Mouse (Mus musculus): ENCODE data around the gene Sypl. TPM values are rescaled to one million over a fixed set of nuclear protein-coding genes. Genes with fewer than 3 reads are reported as not detected.

The Sypl gene
- polyA plus RNA-seq, 1 experiment: 79.7 TPM

DNA sequence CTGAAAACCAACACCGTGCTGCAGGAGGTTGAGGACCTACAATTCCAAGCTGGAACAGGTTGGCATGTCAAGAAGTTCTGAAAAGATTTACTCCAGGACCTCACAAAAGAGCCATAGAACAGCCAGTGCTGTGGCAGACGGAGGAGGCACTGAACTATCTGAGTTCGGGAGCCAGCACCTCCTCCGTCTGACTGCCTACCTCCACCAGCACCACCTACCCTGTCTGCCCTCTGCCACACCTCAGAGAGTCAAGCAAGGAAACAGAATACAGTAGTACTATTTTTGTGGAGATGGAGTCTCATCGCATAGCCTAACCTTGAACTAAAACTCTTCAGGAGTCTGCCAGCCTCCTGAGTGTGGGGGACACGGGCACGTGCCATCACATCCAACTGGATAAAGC is 23.1 kb upstream of the Sypl start:
- Histone ChIP-seq H3K27me3 (ENCODE audit: control insufficient read depth, insufficient read depth, low read length, poor library complexity, severe bottlenecking) (no peaks in the 10 kb centered on the region), H3K36me3 (ENCODE audit: control insufficient read depth, insufficient read depth, low read length, poor library complexity, severe bottlenecking) (no peaks in the 10 kb centered on the region), H3K9me3 (replicated peaks; ENCODE audit: control insufficient read depth, insufficient read depth, low read length, poor library complexity, severe bottlenecking) (no peaks in the 10 kb centered on the region), H3K4me3 (ENCODE audit: low read depth, low read length) (no peak overlapping the region), H3K9ac (ENCODE audit: low read depth, poor library complexity, severe bottlenecking) (no peak overlapping the region), H3K27ac (ENCODE audit: insufficient read depth, low read length) (no peak overlapping the region), H3K4me1 (ENCODE audit: control insufficient read depth, insufficient read depth, low read length) (no peaks in the 10 kb centered on the region)
- no peak for TF ChIP-seq CTCF (IDR thresholded peaks at IDR 0.05; ENCODE audit: low read depth, low read length)
- TF ChIP-seq POLR2A (IDR thresholded peaks at IDR 0.05; ENCODE audit: insufficient read depth, low read length): no peak
- TF ChIP-seq EP300 (IDR thresholded peaks at IDR 0.05; ENCODE audit: insufficient read depth, low read depth, low read length): no peak

DNA sequence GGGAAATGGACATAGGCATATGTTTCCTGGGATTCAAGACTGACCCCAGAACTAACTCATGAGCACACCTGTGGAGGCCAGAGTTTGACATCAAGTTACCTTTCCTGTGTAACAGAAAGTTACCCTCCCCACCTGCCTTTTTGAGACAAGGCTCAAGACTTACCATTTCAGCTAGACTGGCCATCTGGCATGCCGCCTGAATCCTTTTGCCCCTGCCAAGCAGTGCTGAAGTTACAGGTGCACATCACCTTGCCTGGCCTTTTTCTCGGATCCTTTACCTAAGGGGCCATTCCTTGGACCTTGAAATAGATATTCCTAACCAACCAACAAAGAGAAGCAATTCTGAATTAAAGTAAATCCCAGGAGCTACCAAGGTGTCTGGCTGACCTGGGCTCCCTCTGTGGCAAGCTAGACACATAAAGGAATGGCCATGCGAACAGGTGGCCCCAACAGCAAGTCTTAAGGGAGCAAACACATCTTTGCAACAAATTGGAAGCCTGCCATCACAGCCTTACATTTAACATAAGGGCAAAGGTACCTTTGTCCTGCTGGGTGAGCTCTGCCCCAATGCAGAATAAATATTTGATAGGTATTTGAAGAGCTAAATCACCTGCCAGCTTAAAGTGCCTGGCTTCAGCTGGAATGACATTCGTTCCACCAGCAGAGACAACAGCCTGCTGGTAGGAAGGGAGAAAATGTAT is 17.3 kb upstream of the Sypl start:
- no peaks in the 10 kb centered on the region for H3K9me3 ChIP-seq (replicated peaks; ENCODE audit: control insufficient read depth, insufficient read depth, low read length, poor library complexity, severe bottlenecking)
- no peaks in the 10 kb centered on the region for H3K36me3 ChIP-seq (ENCODE audit: control insufficient read depth, insufficient read depth, low read length, poor library complexity, severe bottlenecking)
- no peaks in the 10 kb centered on the region for H3K4me1 ChIP-seq (ENCODE audit: control insufficient read depth, insufficient read depth, low read length)
- H3K27me3 ChIP-seq (ENCODE audit: control insufficient read depth, insufficient read depth, low read length, poor library complexity, severe bottlenecking): no peaks in the 10 kb centered on the region
- H3K27ac ChIP-seq (ENCODE audit: insufficient read depth, low read length): no peak overlapping the region
- H3K4me3 ChIP-seq (ENCODE audit: low read depth, low read length): no peak overlapping the region
- H3K9ac ChIP-seq (ENCODE audit: low read depth, poor library complexity, severe bottlenecking): no peak overlapping the region
- TF ChIP-seq POLR2A (IDR thresholded peaks at IDR 0.05; ENCODE audit: insufficient read depth, low read length): no peak
- TF ChIP-seq EP300 (IDR thresholded peaks at IDR 0.05; ENCODE audit: insufficient read depth, low read depth, low read length): no peak
- TF ChIP-seq CTCF (IDR thresholded peaks at IDR 0.05; ENCODE audit: low read depth, low read length): no peak

DNA sequence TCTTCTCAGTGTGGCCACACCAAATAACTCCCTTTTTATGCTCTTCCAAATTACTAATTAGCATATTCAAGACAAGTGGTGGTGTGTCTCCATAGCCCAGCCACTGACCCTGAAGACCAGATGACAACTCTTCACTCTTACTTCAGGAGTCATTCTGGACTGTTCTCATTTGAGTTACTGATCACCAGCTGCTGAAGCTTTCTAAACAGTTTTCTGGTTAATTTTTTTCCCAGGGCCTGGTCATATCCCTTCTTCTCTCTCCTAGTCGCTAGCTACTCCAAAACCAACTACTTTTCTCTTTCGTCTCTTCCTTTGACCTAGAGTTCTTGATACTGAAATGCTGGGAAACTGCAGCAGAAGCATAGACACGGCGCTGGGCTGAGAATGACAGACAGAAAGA is 12.6 kb upstream of the Sypl start:
- Histone ChIP-seq H3K9me3 (replicated peaks; ENCODE audit: control insufficient read depth, insufficient read depth, low read length, poor library complexity, severe bottlenecking) (no peaks in the 10 kb centered on the region), H3K4me1 (ENCODE audit: control insufficient read depth, insufficient read depth, low read length) (no peaks in the 10 kb centered on the region), H3K36me3 (ENCODE audit: control insufficient read depth, insufficient read depth, low read length, poor library complexity, severe bottlenecking) (no peaks in the 10 kb centered on the region), H3K4me3 (ENCODE audit: low read depth, low read length) (no peak overlapping the region), H3K27me3 (ENCODE audit: control insufficient read depth, insufficient read depth, low read length, poor library complexity, severe bottlenecking) (no peaks in the 10 kb centered on the region), H3K27ac (ENCODE audit: insufficient read depth, low read length) (no peak overlapping the region), H3K9ac (ENCODE audit: low read depth, poor library complexity, severe bottlenecking) (no peak overlapping the region)
- TF ChIP-seq CTCF (IDR thresholded peaks at IDR 0.05; ENCODE audit: low read depth, low read length): no peak
- no peak for TF ChIP-seq EP300 (IDR thresholded peaks at IDR 0.05; ENCODE audit: insufficient read depth, low read depth, low read length)
- no peak for TF ChIP-seq POLR2A (IDR thresholded peaks at IDR 0.05; ENCODE audit: insufficient read depth, low read length)

GRCm38 (mm10) chr12:32943347-32943746 is 10.3 kb upstream of the Sypl start:
- Histone ChIP-seq H3K36me3 (ENCODE audit: control insufficient read depth, insufficient read depth, low read length, poor library complexity, severe bottlenecking) (no peaks in the 10 kb centered on the region), H3K27me3 (ENCODE audit: control insufficient read depth, insufficient read depth, low read length, poor library complexity, severe bottlenecking) (no peaks in the 10 kb centered on the region), H3K4me3 (ENCODE audit: low read depth, low read length) (no peak overlapping the region), H3K9ac (ENCODE audit: low read depth, poor library complexity, severe bottlenecking) (no peak overlapping the region), H3K9me3 (replicated peaks; ENCODE audit: control insufficient read depth, insufficient read depth, low read length, poor library complexity, severe bottlenecking) (no peaks in the 10 kb centered on the region), H3K4me1 (ENCODE audit: control insufficient read depth, insufficient read depth, low read length) (no peaks in the 10 kb centered on the region), H3K27ac (ENCODE audit: insufficient read depth, low read length) (no peak overlapping the region)
- TF ChIP-seq POLR2A (IDR thresholded peaks at IDR 0.05; ENCODE audit: insufficient read depth, low read length) (no peak), EP300 (IDR thresholded peaks at IDR 0.05; ENCODE audit: insufficient read depth, low read depth, low read length) (no peak), CTCF (IDR thresholded peaks at IDR 0.05; ENCODE audit: low read depth, low read length) (no peak)

GRCm38 (mm10) chr12:32943951-32944350 is 9.7 kb upstream of the Sypl start:
- H3K27ac ChIP-seq (ENCODE audit: insufficient read depth, low read length): no peak overlapping the region
- no peak for TF ChIP-seq POLR2A (IDR thresholded peaks at IDR 0.05; ENCODE audit: insufficient read depth, low read length)
- TF ChIP-seq CTCF (IDR thresholded peaks at IDR 0.05; ENCODE audit: low read depth, low read length): no peak
- TF ChIP-seq EP300 (IDR thresholded peaks at IDR 0.05; ENCODE audit: insufficient read depth, low read depth, low read length): no peak
- H3K27me3 ChIP-seq (ENCODE audit: control insufficient read depth, insufficient read depth, low read length, poor library complexity, severe bottlenecking): no peaks in the 10 kb centered on the region
- H3K4me3 ChIP-seq (ENCODE audit: low read depth, low read length): no peak overlapping the region
- no peaks in the 10 kb centered on the region for H3K9me3 ChIP-seq (replicated peaks; ENCODE audit: control insufficient read depth, insufficient read depth, low read length, poor library complexity, severe bottlenecking)
- H3K36me3 ChIP-seq (ENCODE audit: control insufficient read depth, insufficient read depth, low read length, poor library complexity, severe bottlenecking): no peaks in the 10 kb centered on the region
- H3K9ac ChIP-seq (ENCODE audit: low read depth, poor library complexity, severe bottlenecking): no peak overlapping the region
- H3K4me1 ChIP-seq (ENCODE audit: control insufficient read depth, insufficient read depth, low read length): no peaks in the 10 kb centered on the region

GRCm38 (mm10) chr12:32944884-32945454 is 8.7 kb upstream of the Sypl start:
- H3K4me1 ChIP-seq (ENCODE audit: control insufficient read depth, insufficient read depth, low read length): no peaks in the 10 kb centered on the region
- no peak overlapping the region for H3K27ac ChIP-seq (ENCODE audit: insufficient read depth, low read length)
- H3K27me3 ChIP-seq (ENCODE audit: control insufficient read depth, insufficient read depth, low read length, poor library complexity, severe bottlenecking): no peaks in the 10 kb centered on the region
- no peaks in the 10 kb centered on the region for H3K9me3 ChIP-seq (replicated peaks; ENCODE audit: control insufficient read depth, insufficient read depth, low read length, poor library complexity, severe bottlenecking)
- H3K4me3 ChIP-seq (ENCODE audit: low read depth, low read length): no peak overlapping the region
- no peak overlapping the region for H3K9ac ChIP-seq (ENCODE audit: low read depth, poor library complexity, severe bottlenecking)
- TF ChIP-seq CTCF (IDR thresholded peaks at IDR 0.05; ENCODE audit: low read depth, low read length): no peak
- TF ChIP-seq POLR2A (IDR thresholded peaks at IDR 0.05; ENCODE audit: insufficient read depth, low read length): no peak
- no peak for TF ChIP-seq EP300 (IDR thresholded peaks at IDR 0.05; ENCODE audit: insufficient read depth, low read depth, low read length)
- no peaks in the 10 kb centered on the region for H3K36me3 ChIP-seq (ENCODE audit: control insufficient read depth, insufficient read depth, low read length, poor library complexity, severe bottlenecking)

All from ES-Bruce4 (cell line).